Mouse (Mus musculus) right cerebral cortex, postnatal 36 days (tissue): ENCODE data around the gene Brca1.
A peak's percentile ranks its signal among the peaks of the same experiment; 100 is the strongest.
"Not testable (repeated sequence)": the region's sequence is repeated elsewhere in the genome, so short reads cannot be mapped to it uniquely, and the experiment has no call there.

Source experiments
- DNase-seq, 2 experiments: peaks; one replicate each; pipeline ENCODE4 v3.0.0; 2022; ENCODE audit warnings: low spot score in 2 of 2, mixed read lengths in 1 of 2

The Brca1 gene

GRCm38 (mm10) chr11:101551751-101552475 lies at the start of gene Brca1, which contains the start of gene Nbr1:
Gene Brca1 (minus strand): TSS chr11:101551955.
Gene Nbr1 (plus strand): TSS chr11:101552149.
- DNase-seq, result peak; percentile 85 to 87

- no peak for DNase-seq
Measured at GRCm38 (mm10) chr11:101599156-101599555, 47.4 kb upstream of the Brca1 start, which contains the start of gene Gm11634. Gene Gm11634 (minus strand): TSS chr11:101599256.

- DNase-seq, result no peak
Measured at GRCm38 (mm10) chr11:101589989-101590624, 38.4 kb upstream of the Brca1 start.

GRCm38 (mm10) chr11:101589444-101589843 lies 37.7 kb upstream of the Brca1 start:
- peak in 1 of 2 experiments; percentile 20 for DNase-seq

- no peak for DNase-seq
Measured at GRCm38 (mm10) chr11:101588868-101589267, 37.1 kb upstream of the Brca1 start.

GRCm38 (mm10) chr11:101587676-101588075 lies 35.9 kb upstream of the Brca1 start:
- DNase-seq, result peak; percentile 48 to 77

GRCm38 (mm10) chr11:101585805-101586204 lies 34.0 kb upstream of the Brca1 start:
- DNase-seq, result no peak

- DNase-seq, result not testable (repeated sequence)
Measured at GRCm38 (mm10) chr11:101585031-101585430, 33.3 kb upstream of the Brca1 start.

GRCm38 (mm10) chr11:101583205-101583604 lies 31.4 kb upstream of the Brca1 start:
- no peak for DNase-seq

GRCm38 (mm10) chr11:101582054-101583035 lies 30.6 kb upstream of the Brca1 start, which contains the start of gene Tmem106a:
Gene Tmem106a (plus strand): TSS chr11:101582242.
- DNase-seq, result no peak

- DNase-seq, result no peak
Measured at GRCm38 (mm10) chr11:101581081-101581764, 29.5 kb upstream of the Brca1 start.

GRCm38 (mm10) chr11:101576116-101576515 lies 24.4 kb upstream of the Brca1 start:
- no peak for DNase-seq

GRCm38 (mm10) chr11:101568421-101568820 lies 16.7 kb upstream of the Brca1 start:
- DNase-seq, result no peak

- DNase-seq, result peak; percentile 11 to 21
Measured at GRCm38 (mm10) chr11:101562391-101562790, 10.6 kb upstream of the Brca1 start.

GRCm38 (mm10) chr11:101556954-101557353 lies 5.2 kb upstream of the Brca1 start:
- no peak for DNase-seq

- DNase-seq, result no peak
Measured at GRCm38 (mm10) chr11:101556541-101556940, 4.8 kb upstream of the Brca1 start.

- no peak for DNase-seq
Measured at GRCm38 (mm10) chr11:101553354-101553930, 1.7 kb upstream of the Brca1 start.

GRCm38 (mm10) chr11:101552476-101553300 lies 933 bp upstream of the Brca1 start:
- DNase-seq, result peak; percentile 99 to 100

GRCm38 (mm10) chr11:101548526-101548925 lies 3.2 kb downstream of the Brca1 start:
- no peak for DNase-seq

- DNase-seq, result no peak
Measured at GRCm38 (mm10) chr11:101544132-101544531, 7.6 kb downstream of the Brca1 start.
